ENCODE assay signal across 11 mouse cellular contexts in the genomic region with DNA sequence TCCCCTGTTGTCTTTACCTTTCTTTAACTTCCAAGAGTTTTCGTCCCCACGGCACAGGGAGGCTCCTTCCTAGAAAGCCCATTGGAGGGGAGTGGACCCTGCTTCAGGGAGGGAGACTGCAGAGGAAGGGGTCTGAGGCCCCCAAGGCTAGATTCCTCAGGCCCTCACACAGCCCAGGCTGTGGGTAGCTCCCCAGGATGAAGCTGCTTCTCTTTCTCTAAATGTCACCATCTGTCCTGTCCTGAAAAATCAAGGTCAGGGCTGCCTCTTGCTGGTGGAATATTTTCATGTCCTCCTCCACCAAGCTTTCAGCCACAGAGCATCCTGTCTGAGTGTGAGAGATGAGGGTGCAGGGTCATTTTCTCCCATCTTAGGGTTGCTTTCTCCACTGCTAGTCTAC.
A peak's percentile ranks its signal among the peaks of the same experiment; 100 is the strongest.
DNase-seq lines count a peak whose midpoint lies in the region; ATAC-seq lines count a peak whose summit lies in the region.
"Had no signal": no experiment of that assay in that cellular context is flagged by ENCODE, and none has a peak within 500 bp of the region (broad histone marks: within the 10 kb centered on the region; RNA-seq: fewer than 3 reads in every experiment).

No protein-coding gene starts in this region.

- H3K27me3 ChIP-seq in hindbrain, embryonic 13.5 days, result no peaks in the 10 kb centered on the region
- no peaks in the 10 kb centered on the region for H3K27me3 ChIP-seq in hindbrain, embryonic 10.5 days (ENCODE audit: insufficient read depth, poor library complexity, severe bottlenecking)
- H3K27me3 ChIP-seq in forebrain, embryonic 12.5 days, result no peaks in the 10 kb centered on the region
- H3K27me3 ChIP-seq in neural tube, embryonic 14.5 days (ENCODE audit: control insufficient read depth, insufficient read depth, low read length), result no peaks in the 10 kb centered on the region
- H3K27me3 ChIP-seq: embryonic facial prominence, embryonic 15.5 days had no signal

- H3K27ac ChIP-seq in hindbrain, embryonic 13.5 days, result peak overlapping the region; percentile 93
- H3K27ac ChIP-seq in hindbrain, embryonic 10.5 days, result no peak overlapping the region
- peak overlapping the region; percentile 19; the same call in 1 of the 2 replicates for H3K27ac ChIP-seq in forebrain, embryonic 12.5 days
- peak overlapping the region; percentile 83; the same call in 1 of the 2 replicates for H3K27ac ChIP-seq in neural tube, embryonic 14.5 days (ENCODE audit: low read depth, low read length)
- H3K27ac ChIP-seq: embryonic facial prominence, embryonic 15.5 days; limb, embryonic 10.5 days; stomach, postnatal 0 days had no signal

- H3K4me1 ChIP-seq in hindbrain, embryonic 13.5 days (replicated peaks), result peaks cover 27% of the 10 kb centered on the region
- peaks cover 60% of the 10 kb centered on the region for H3K4me1 ChIP-seq in hindbrain, embryonic 10.5 days (replicated peaks)
- peaks cover 7% of the 10 kb centered on the region for H3K4me1 ChIP-seq in forebrain, embryonic 12.5 days
- peaks cover 4% of the 10 kb centered on the region for H3K4me1 ChIP-seq in neural tube, embryonic 14.5 days (ENCODE audit: control insufficient read depth, insufficient read depth, low read length)

- no peaks in the 10 kb centered on the region for H3K36me3 ChIP-seq in hindbrain, embryonic 13.5 days
- no peaks in the 10 kb centered on the region for H3K36me3 ChIP-seq in hindbrain, embryonic 10.5 days
- H3K36me3 ChIP-seq in forebrain, embryonic 12.5 days (replicated peaks), result no peaks in the 10 kb centered on the region
- no peaks in the 10 kb centered on the region for H3K36me3 ChIP-seq in neural tube, embryonic 14.5 days (ENCODE audit: control insufficient read depth, insufficient read depth, low read length)
- H3K36me3 ChIP-seq: embryonic facial prominence, embryonic 15.5 days; limb, embryonic 10.5 days had no signal

- 17% methylated on average over 2 of the region's 2 CpGs for WGBS in hindbrain, embryonic 13.5 days
- WGBS in hindbrain, embryonic 10.5 days, result 30% methylated on average over 2 of the region's 2 CpGs
- 31% methylated on average over 2 of the region's 2 CpGs for WGBS in forebrain, embryonic 12.5 days
- 16% methylated on average over 2 of the region's 2 CpGs for WGBS in neural tube, embryonic 14.5 days

- peak overlapping the region; percentile 42 for H3K4me2 ChIP-seq in hindbrain, embryonic 13.5 days
- peak overlapping the region; percentile 24; the same call in 1 of the 2 replicates for H3K4me2 ChIP-seq in forebrain, embryonic 12.5 days
- H3K4me2 ChIP-seq in neural tube, embryonic 14.5 days (ENCODE audit: low read depth, low read length), result no peak overlapping the region; the same call in 1 of the 2 replicates
- H3K4me2 ChIP-seq: embryonic facial prominence, embryonic 15.5 days had no signal

- H3K9me3 ChIP-seq in hindbrain, embryonic 13.5 days, result no peaks in the 10 kb centered on the region
- no peaks in the 10 kb centered on the region for H3K9me3 ChIP-seq in hindbrain, embryonic 10.5 days
- H3K9me3 ChIP-seq in forebrain, embryonic 12.5 days, result no peaks in the 10 kb centered on the region
- H3K9me3 ChIP-seq in neural tube, embryonic 14.5 days (ENCODE audit: control insufficient read depth, low read length), result no peaks in the 10 kb centered on the region
- H3K9me3 ChIP-seq: embryonic facial prominence, embryonic 15.5 days; limb, embryonic 10.5 days had no signal

- no peak overlapping the region for H3K4me3 ChIP-seq in hindbrain, embryonic 13.5 days
- H3K4me3 ChIP-seq in hindbrain, embryonic 10.5 days, result no peak overlapping the region
- H3K4me3 ChIP-seq in forebrain, embryonic 12.5 days (replicated peaks), result no peak overlapping the region
- no peak overlapping the region for H3K4me3 ChIP-seq in neural tube, embryonic 14.5 days (ENCODE audit: low read depth, low read length)
- H3K4me3 ChIP-seq: embryonic facial prominence, embryonic 15.5 days; limb, embryonic 10.5 days had no signal

- ATAC-seq in hindbrain, embryonic 13.5 days (ENCODE audit: low FRiP score), result 0 out of 2 replicates have a peak, but pooled peaks have one; percentile 15
- no peak for ATAC-seq in forebrain, embryonic 12.5 days (ENCODE audit: low FRiP score)
- no peak for ATAC-seq in neural tube, embryonic 14.5 days (ENCODE audit: low read depth)
- ATAC-seq in monocyte, adult 5-6 weeks (replicated peaks; ENCODE audit: insufficient number of reproducible peaks, low FRiP score, low TSS enrichment, poor library complexity, severe bottlenecking), result no peak

- peak; percentile 52 for DNase-seq in adrenal gland, adult 2 months
- DNase-seq in adrenal gland, postnatal 4 days (ENCODE audit: low spot score in 2 of 2), result no peak
- DNase-seq in hindbrain, embryonic 10.5 days (ENCODE audit: low spot score), result no peak
- DNase-seq in natural killer cell, adult 2 months (ENCODE audit: low spot score in 2 of 2), result no peak

- peak overlapping the region; percentile 53 for H3K9ac ChIP-seq in hindbrain, embryonic 13.5 days
- no peak overlapping the region for H3K9ac ChIP-seq in forebrain, embryonic 12.5 days
- H3K9ac ChIP-seq in neural tube, embryonic 14.5 days (replicated peaks; ENCODE audit: low read depth, low read length), result 0 out of 2 replicates have a peak overlapping the region, but pooled peaks have one; percentile 21
- H3K9ac ChIP-seq: embryonic facial prominence, embryonic 15.5 days had no signal
